Mouse (Mus musculus) liver, adult 2 months (tissue): ENCODE data around the gene Tnni2. TPM values are rescaled to one million over a fixed set of nuclear protein-coding genes. Genes with fewer than 3 reads are reported as not detected.

ENCODE experiments used
- DNase-seq: peaks from one replicate; pipeline ENCODE4 v3.0.0-alpha.2; 2011; ENCODE audit warnings: low read depth, low spot score; ENCODE audit errors: extremely low read depth
- H3K27ac ChIP-seq: fragments of 200-500 bp; replicated peaks from 2 replicates; pipeline ENCODE4 v1.5.1; 2012; ENCODE audit warnings: low read depth, mild to moderate bottlenecking, control low read depth, inconsistent platforms, low read length; ENCODE audit not compliant: insufficient read depth
- H3K27me3 ChIP-seq: fragments of 200-500 bp; 2 replicates; pipeline ENCODE4 v1.6.1; 2012; ENCODE audit warnings: mild to moderate bottlenecking, moderate library complexity, low read length, inconsistent platforms; ENCODE audit not compliant: control insufficient read depth, insufficient read depth
- H3K36me3 ChIP-seq: fragments of 200-500 bp; 2 replicates; pipeline ENCODE4 v1.6.1; 2012; ENCODE audit warnings: low read length, inconsistent platforms; ENCODE audit not compliant: control insufficient read depth, insufficient read depth
- H3K4me1 ChIP-seq: fragments of 200-500 bp; 2 replicates; pipeline ENCODE4 v1.6.1; 2011; ENCODE audit warnings: low read length; ENCODE audit not compliant: control insufficient read depth, insufficient read depth
- H3K4me3 ChIP-seq: fragments of 200-500 bp; 2 replicates; pipeline ENCODE4 v1.5.1; 2011; ENCODE audit warnings: low read depth, mild to moderate bottlenecking, control low read depth, low read length, moderate library complexity; ENCODE audit not compliant: insufficient read depth
- H3K79me2 ChIP-seq: fragments of 200-500 bp; 2 replicates; pipeline ENCODE4 v1.6.1; 2012; ENCODE audit warnings: inconsistent platforms, mild to moderate bottlenecking, low read length, moderate library complexity; ENCODE audit not compliant: control insufficient read depth, insufficient read depth
- H3K9ac ChIP-seq: fragments of 200-500 bp; 2 replicates; pipeline ENCODE4 v1.6.1; 2012; ENCODE audit warnings: low read depth, mild to moderate bottlenecking, control low read depth, inconsistent platforms, low read length
- CTCF ChIP-seq: fragments of 200-500 bp; IDR thresholded peaks from 2 replicates; pipeline ENCODE4 v1.5.1; 2011; ENCODE audit warnings: low read depth, low read length, control low read depth
- POLR2A ChIP-seq: fragments of 200-500 bp; IDR thresholded peaks from 2 replicates; pipeline ENCODE4 v1.6.1; 2011; ENCODE audit warnings: low read length, control low read depth; ENCODE audit not compliant: insufficient read depth; ENCODE audit errors: extremely low read depth
- WGBS: fragments of 180-500 bp; shearing (Covaris S2); methylation state at CpG from one replicate; pipeline ENCODE4 v1.1.7; 2018; 5-methylcytosine and 5-hydroxymethylcytosine counted together
- polyA plus RNA-seq: library from polyadenylated mRNA; depleted of rRNA; stranded (reverse); fragments of >200 nt; gene quantifications from 2 replicates; pipeline ENCODE4 v1.2.3, GENCODE M21; 2012; rRNA removed
- total RNA-seq: library from RNA; depleted of rRNA; stranded (reverse); fragments of >200 nt; gene quantifications from 2 replicates; pipeline ENCODE4 v1.2.3, GENCODE M21; 2014; rRNA removed

Tnni2 gene
- 10.1 TPM in 1 of 2 replicates, not detected in the other for total RNA-seq
- polyA plus RNA-seq, result not detected in 2 replicates

GRCm38 (mm10) chr7:142441585-142441984 lies at the start of gene Tnni2:
Tnni2 (plus strand) TSS chr7:142441808.
- WGBS, result 76% methylated on average over 9 of the region's 9 CpGs
- Histone ChIP-seq H3K9ac (no peak within 1 kb of the TSS), H3K79me2 (no peaks in the 10 kb centered on the region), H3K27ac (no peak within 1 kb of the TSS), H3K36me3 (no peaks in the 10 kb centered on the region), H3K27me3 (no peaks in the 10 kb centered on the region), H3K4me3 (no peak within 1 kb of the TSS), H3K4me1 (no peaks in the 10 kb centered on the region)
- no peak for DNase-seq
- no peak for TF ChIP-seq POLR2A
- TF ChIP-seq CTCF, result no peak

- no peak overlapping the region for H3K9ac ChIP-seq
- no peaks in the 10 kb centered on the region for H3K27me3 ChIP-seq
- H3K27ac ChIP-seq, result peak overlapping the region; percentile 2; the same call in 1 of the 2 replicates
- H3K36me3 ChIP-seq, result no peaks in the 10 kb centered on the region
- TF ChIP-seq POLR2A (no peak), CTCF (no peak)
- no peak overlapping the region for H3K4me3 ChIP-seq
- no peaks in the 10 kb centered on the region for H3K79me2 ChIP-seq
- 41% methylated on average over 4 of the region's 4 CpGs for WGBS
- DNase-seq, result peak; percentile 24
- no peaks in the 10 kb centered on the region; the same call in 1 of the 2 replicates for H3K4me1 ChIP-seq
Measured at GRCm38 (mm10) chr7:142393191-142393590, 48.4 kb upstream of the Tnni2 start.

- WGBS, result 61% methylated on average over 6 of the region's 6 CpGs
- no peak for TF ChIP-seq POLR2A
- TF ChIP-seq CTCF, result no peak
- Histone ChIP-seq H3K36me3 (no peaks in the 10 kb centered on the region), H3K27me3 (no peaks in the 10 kb centered on the region), H3K27ac (no peak overlapping the region; the same call in 1 of the 2 replicates), H3K4me3 (no peak overlapping the region), H3K9ac (no peak overlapping the region), H3K4me1 (no peaks in the 10 kb centered on the region; the same call in 1 of the 2 replicates), H3K79me2 (no peaks in the 10 kb centered on the region)
- DNase-seq, result no peak
Measured at GRCm38 (mm10) chr7:142394261-142395190, 47.1 kb upstream of the Tnni2 start.

- Histone ChIP-seq H3K4me1 (no peaks in the 10 kb centered on the region; the same call in 1 of the 2 replicates), H3K79me2 (no peaks in the 10 kb centered on the region), H3K36me3 (no peaks in the 10 kb centered on the region), H3K9ac (no peak overlapping the region), H3K4me3 (no peak overlapping the region), H3K27ac (no peak overlapping the region), H3K27me3 (no peaks in the 10 kb centered on the region)
- no peak for DNase-seq
- no peak for TF ChIP-seq POLR2A
- TF ChIP-seq CTCF, result no peak
- WGBS, result 91% methylated on average over 4 of the region's 4 CpGs
Measured at GRCm38 (mm10) chr7:142395472-142395871, 46.1 kb upstream of the Tnni2 start.

- no peak for TF ChIP-seq POLR2A
- no peak for TF ChIP-seq CTCF
- Histone ChIP-seq H3K27ac (no peak overlapping the region), H3K27me3 (no peaks in the 10 kb centered on the region), H3K4me1 (no peaks in the 10 kb centered on the region; the same call in 1 of the 2 replicates), H3K4me3 (no peak overlapping the region), H3K79me2 (no peaks in the 10 kb centered on the region), H3K9ac (no peak overlapping the region), H3K36me3 (no peaks in the 10 kb centered on the region)
- 92% methylated on average over 1 of the region's 1 CpGs for WGBS
- DNase-seq, result no peak
Measured at GRCm38 (mm10) chr7:142396611-142397010, 45.0 kb upstream of the Tnni2 start.
